Mouse (Mus musculus): ENCODE measurements around the gene Nfrkb. TPM values are rescaled to one million over a fixed set of nuclear protein-coding genes. Genes with fewer than 3 reads are reported as not detected.

The Nfrkb gene
- polyA plus RNA-seq, 1 experiment from 2014 or later: 23.8 TPM

GRCm38 (mm10) chr9:31376661-31377060 lies 9.3 kb upstream of the Nfrkb start:
- H3K4me2 ChIP-seq (replicated peaks): no peak overlapping the region
- H3K4me1 ChIP-seq: no peaks in the 10 kb centered on the region
- no peaks in the 10 kb centered on the region for H3K9me3 ChIP-seq (replicated peaks)
- H3K36me3 ChIP-seq: peaks cover 21% of the 10 kb centered on the region
- no peak for ATAC-seq (ENCODE audit: insufficient number of reproducible peaks, low FRiP score, low TSS enrichment, low read depth)
- no peak overlapping the region for H3K27ac ChIP-seq (replicated peaks)
- H3K9ac ChIP-seq: no peak overlapping the region
- H3K4me3 ChIP-seq (replicated peaks): no peak overlapping the region
- no peaks in the 10 kb centered on the region for H3K27me3 ChIP-seq

GRCm38 (mm10) chr9:31384786-31385499 lies 1.0 kb upstream of the Nfrkb start:
- no peak for ATAC-seq (ENCODE audit: insufficient number of reproducible peaks, low FRiP score, low TSS enrichment, low read depth)
- Histone ChIP-seq H3K9ac (no peak overlapping the region), H3K9me3 (replicated peaks) (no peaks in the 10 kb centered on the region), H3K4me2 (replicated peaks) (peak overlapping the region; percentile 66), H3K4me1 (peaks cover 15% of the 10 kb centered on the region), H3K27me3 (no peaks in the 10 kb centered on the region), H3K4me3 (replicated peaks) (0 out of 2 replicates have a peak overlapping the region, but pooled peaks have one; percentile 85), H3K27ac (replicated peaks) (no peak overlapping the region), H3K36me3 (peaks cover 5% of the 10 kb centered on the region; the same call in 1 of the 2 replicates)
- 81% methylated on average over 17 of the region's 17 CpGs for WGBS

GRCm38 (mm10) chr9:31385500-31385869 lies 507 bp upstream of the Nfrkb start:
- H3K9ac ChIP-seq: peak overlapping the region; percentile 80
- 24% methylated on average over 4 of the region's 4 CpGs for WGBS

GRCm38 (mm10) chr9:31386368-31387180 lies 582 bp downstream of the Nfrkb start:
- Histone ChIP-seq H3K36me3 (peaks cover 20% of the 10 kb centered on the region), H3K9ac (peak overlapping the region; percentile 80), H3K4me1 (peaks cover 15% of the 10 kb centered on the region), H3K4me3 (replicated peaks) (peak overlapping the region; percentile 85), H3K27ac (replicated peaks) (no peak overlapping the region; the same call in 1 of the 2 replicates), H3K4me2 (replicated peaks) (peak overlapping the region; percentile 66), H3K27me3 (no peaks in the 10 kb centered on the region), H3K9me3 (replicated peaks) (no peaks in the 10 kb centered on the region)
- 7% methylated on average over 44 of the region's 44 CpGs for WGBS
- ATAC-seq (ENCODE audit: insufficient number of reproducible peaks, low FRiP score, low TSS enrichment, low read depth): peak; percentile 79

More at GRCm38 (mm10) chr9:31385500-31385869, 507 bp upstream of the Nfrkb start:
- no peaks in the 10 kb centered on the region for H3K27me3 ChIP-seq
- peaks cover 15% of the 10 kb centered on the region for H3K4me1 ChIP-seq
- peak overlapping the region; percentile 66 for H3K4me2 ChIP-seq (replicated peaks)
- H3K27ac ChIP-seq (replicated peaks): no peak overlapping the region
- H3K36me3 ChIP-seq: peaks cover 10% of the 10 kb centered on the region
- ATAC-seq (ENCODE audit: insufficient number of reproducible peaks, low FRiP score, low TSS enrichment, low read depth): 0 out of 2 replicates have a peak, but pooled peaks have one; percentile 1
- H3K4me3 ChIP-seq (replicated peaks): peak overlapping the region; percentile 85
- H3K9me3 ChIP-seq (replicated peaks): no peaks in the 10 kb centered on the region

- Histone ChIP-seq H3K36me3 (peaks cover 27% of the 10 kb centered on the region), H3K27me3 (no peaks in the 10 kb centered on the region), H3K27ac (replicated peaks) (no peak overlapping the region), H3K4me3 (replicated peaks) (peak overlapping the region; percentile 85), H3K4me2 (replicated peaks) (peak overlapping the region; percentile 66), H3K9me3 (replicated peaks) (no peaks in the 10 kb centered on the region), H3K4me1 (peaks cover 15% of the 10 kb centered on the region), H3K9ac (no peak overlapping the region)
- 90% methylated on average over 5 of the region's 5 CpGs for WGBS
- ATAC-seq (ENCODE audit: insufficient number of reproducible peaks, low FRiP score, low TSS enrichment, low read depth): no peak
These were observed 1.2 kb downstream of the Nfrkb start for GRCm38 (mm10) chr9:31387206-31387605.

GRCm38 (mm10) chr9:31400441-31400840 lies 14.4 kb downstream of the Nfrkb start:
- no peak overlapping the region for H3K9ac ChIP-seq
- H3K9me3 ChIP-seq (replicated peaks): no peaks in the 10 kb centered on the region
- no peaks in the 10 kb centered on the region for H3K27me3 ChIP-seq
- no peak overlapping the region for H3K4me2 ChIP-seq (replicated peaks)
- peaks cover 91% of the 10 kb centered on the region for H3K36me3 ChIP-seq
- 46% methylated on average over 4 of the region's 4 CpGs for WGBS
- no peaks in the 10 kb centered on the region for H3K4me1 ChIP-seq
- H3K4me3 ChIP-seq (replicated peaks): no peak overlapping the region
- no peak overlapping the region for H3K27ac ChIP-seq (replicated peaks)
- ATAC-seq (ENCODE audit: insufficient number of reproducible peaks, low FRiP score, low TSS enrichment, low read depth): no peak

- H3K27me3 ChIP-seq: no peaks in the 10 kb centered on the region
- 81% methylated on average over 2 of the region's 2 CpGs for WGBS
- H3K36me3 ChIP-seq: peaks cover 83% of the 10 kb centered on the region
- H3K9me3 ChIP-seq (replicated peaks): no peaks in the 10 kb centered on the region
- no peak overlapping the region for H3K27ac ChIP-seq (replicated peaks)
- H3K4me3 ChIP-seq (replicated peaks): no peak overlapping the region
- H3K4me2 ChIP-seq (replicated peaks): no peak overlapping the region
- no peak overlapping the region for H3K9ac ChIP-seq
- no peaks in the 10 kb centered on the region for H3K4me1 ChIP-seq
- no peak for ATAC-seq (ENCODE audit: insufficient number of reproducible peaks, low FRiP score, low TSS enrichment, low read depth)
These were observed 18.3 kb downstream of the Nfrkb start for GRCm38 (mm10) chr9:31404311-31404710.

- no peak overlapping the region for H3K4me3 ChIP-seq (replicated peaks)
- no peaks in the 10 kb centered on the region for H3K9me3 ChIP-seq (replicated peaks)
- no peak for ATAC-seq (ENCODE audit: insufficient number of reproducible peaks, low FRiP score, low TSS enrichment, low read depth)
- peaks cover 86% of the 10 kb centered on the region for H3K36me3 ChIP-seq
- no peaks in the 10 kb centered on the region for H3K27me3 ChIP-seq
- no peak overlapping the region for H3K9ac ChIP-seq
- H3K4me2 ChIP-seq (replicated peaks): no peak overlapping the region
- 66% methylated on average over 6 of the region's 6 CpGs for WGBS
- no peak overlapping the region for H3K27ac ChIP-seq (replicated peaks)
- no peaks in the 10 kb centered on the region for H3K4me1 ChIP-seq
These were observed 19.2 kb downstream of the Nfrkb start for GRCm38 (mm10) chr9:31405217-31405616.

GRCm38 (mm10) chr9:31412165-31412564 lies 26.2 kb downstream of the Nfrkb start:
- H3K27me3 ChIP-seq: no peaks in the 10 kb centered on the region
- no peak for ATAC-seq (ENCODE audit: insufficient number of reproducible peaks, low FRiP score, low TSS enrichment, low read depth)
- H3K9me3 ChIP-seq (replicated peaks): no peaks in the 10 kb centered on the region
- no peaks in the 10 kb centered on the region for H3K4me1 ChIP-seq
- H3K9ac ChIP-seq: no peak overlapping the region
- peaks cover 90% of the 10 kb centered on the region for H3K36me3 ChIP-seq
- H3K27ac ChIP-seq (replicated peaks): no peak overlapping the region
- H3K4me3 ChIP-seq (replicated peaks): no peak overlapping the region
- H3K4me2 ChIP-seq (replicated peaks): no peak overlapping the region
- WGBS: 86% methylated on average over 4 of the region's 4 CpGs

- 94% methylated on average over 1 of the region's 1 CpGs for WGBS
- H3K27ac ChIP-seq (replicated peaks): no peak overlapping the region
- no peak overlapping the region for H3K4me2 ChIP-seq (replicated peaks)
- no peak overlapping the region for H3K9ac ChIP-seq
- H3K27me3 ChIP-seq: no peaks in the 10 kb centered on the region
- no peak for ATAC-seq (ENCODE audit: insufficient number of reproducible peaks, low FRiP score, low TSS enrichment, low read depth)
- peaks cover 78% of the 10 kb centered on the region for H3K36me3 ChIP-seq
- no peak overlapping the region for H3K4me3 ChIP-seq (replicated peaks)
- H3K9me3 ChIP-seq (replicated peaks): no peaks in the 10 kb centered on the region
- H3K4me1 ChIP-seq: no peaks in the 10 kb centered on the region
These were observed 32.8 kb downstream of the Nfrkb start for GRCm38 (mm10) chr9:31418821-31419220.

- WGBS: 88% methylated on average over 5 of the region's 5 CpGs
- no peak for ATAC-seq (ENCODE audit: insufficient number of reproducible peaks, low FRiP score, low TSS enrichment, low read depth)
- Histone ChIP-seq H3K4me3 (replicated peaks) (no peak overlapping the region), H3K9me3 (replicated peaks) (no peaks in the 10 kb centered on the region), H3K9ac (no peak overlapping the region), H3K4me2 (replicated peaks) (no peak overlapping the region), H3K27ac (replicated peaks) (no peak overlapping the region), H3K4me1 (no peaks in the 10 kb centered on the region), H3K36me3 (peaks cover 50% of the 10 kb centered on the region), H3K27me3 (no peaks in the 10 kb centered on the region)
These were observed 36.2 kb downstream of the Nfrkb start for GRCm38 (mm10) chr9:31422143-31422542.

Data from embryonic facial prominence, embryonic 15.5 days (tissue).